Mouse (Mus musculus) brain, embryonic 14.5 days (tissue): ENCODE measurements at regions not wholly inside any gene's neighbourhood (a gene's known extent, or its start where the extent isn't known, plus 50 kb on each side); places are given as distances from the start of the nearest gene placed in this dataset.

Experiments
- CTCF ChIP-seq: fragments of 200-500 bp; IDR thresholded peaks from 2 replicates; pipeline ENCODE4 v1.5.1; 2012; ENCODE audit warnings: inconsistent platforms, mild to moderate bottlenecking, moderate library complexity, borderline replicate concordance; ENCODE audit not compliant: insufficient read depth, insufficient read length; ENCODE audit errors: extremely low read depth
- POLR2A ChIP-seq: fragments of 200-500 bp; IDR thresholded peaks from 2 replicates; pipeline ENCODE4 v1.6.1; 2012; ENCODE audit warnings: mild to moderate bottlenecking, inconsistent platforms, borderline replicate concordance; ENCODE audit not compliant: poor library complexity, insufficient read depth, insufficient read length, severe bottlenecking; ENCODE audit errors: extremely low read depth

- TF ChIP-seq POLR2A, result no peak
- TF ChIP-seq CTCF, result no peak
These were observed 366.1 kb downstream of the Bmper start for GRCm38 (mm10) chr9:23589024-23589423.
